Mouse (Mus musculus) ES-CJ7 (cell line): ENCODE results near the gene Rab3gap1.

ENCODE experiments used
- DNase-seq: peaks from one replicate; pipeline ENCODE4 v3.0.0; 2011; ENCODE audit warnings: low read depth, low spot score

Gene Rab3gap1

DNA sequence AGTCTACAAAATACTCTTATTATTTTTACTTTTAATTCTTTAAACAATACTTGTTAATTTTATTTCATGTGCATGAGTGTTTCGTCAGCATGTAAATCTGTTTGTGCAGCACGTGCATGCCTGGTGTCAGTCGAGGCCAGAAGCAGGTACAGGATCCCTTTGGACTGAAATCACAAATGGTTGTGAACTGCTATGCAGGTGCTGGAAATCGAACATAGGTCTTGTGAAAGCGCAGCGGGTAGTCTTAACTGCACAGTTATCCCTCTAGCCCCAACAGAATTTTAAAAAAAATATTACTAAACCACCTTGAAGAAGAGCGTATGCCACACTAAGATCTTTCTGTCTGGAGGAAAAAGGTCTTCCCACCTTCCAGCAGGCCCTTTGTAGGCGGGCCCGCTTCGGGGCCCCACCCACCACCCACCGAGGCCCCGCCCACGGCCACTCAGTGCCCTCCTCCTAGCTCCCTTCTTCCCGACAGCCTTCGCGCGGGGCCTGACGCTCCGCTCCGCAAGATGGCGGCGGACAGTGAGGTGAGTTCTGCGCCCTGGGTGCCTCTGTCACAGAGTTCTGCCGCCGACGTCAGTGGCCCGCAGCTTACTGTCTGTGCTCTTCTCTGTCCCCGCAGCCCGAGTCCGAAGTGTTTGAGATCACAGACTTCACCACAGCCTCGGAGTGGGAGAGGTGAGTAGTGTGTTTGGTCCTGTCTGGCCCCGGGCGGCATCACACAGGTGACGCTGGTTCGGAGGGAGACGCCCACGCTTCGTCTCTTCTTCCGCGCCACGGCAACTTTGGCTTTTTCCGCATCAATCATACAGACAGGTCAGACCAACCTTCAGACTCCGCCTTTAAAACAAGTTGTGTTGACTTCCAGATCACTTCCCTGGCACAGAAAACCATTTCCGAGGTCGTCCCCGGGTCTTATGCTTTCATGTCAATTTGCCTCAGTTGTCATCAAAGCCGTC is at the start of gene Rab3gap1:
Gene Rab3gap1 (plus strand): TSS at position 474 of the 962 bp plus-strand sequence.
- DNase-seq: peak; percentile 92

- peak; percentile 73 for DNase-seq
These were observed 41.2 kb upstream of the Rab3gap1 start for GRCm38 (mm10) chr1:127827325-127827724.

DNA sequence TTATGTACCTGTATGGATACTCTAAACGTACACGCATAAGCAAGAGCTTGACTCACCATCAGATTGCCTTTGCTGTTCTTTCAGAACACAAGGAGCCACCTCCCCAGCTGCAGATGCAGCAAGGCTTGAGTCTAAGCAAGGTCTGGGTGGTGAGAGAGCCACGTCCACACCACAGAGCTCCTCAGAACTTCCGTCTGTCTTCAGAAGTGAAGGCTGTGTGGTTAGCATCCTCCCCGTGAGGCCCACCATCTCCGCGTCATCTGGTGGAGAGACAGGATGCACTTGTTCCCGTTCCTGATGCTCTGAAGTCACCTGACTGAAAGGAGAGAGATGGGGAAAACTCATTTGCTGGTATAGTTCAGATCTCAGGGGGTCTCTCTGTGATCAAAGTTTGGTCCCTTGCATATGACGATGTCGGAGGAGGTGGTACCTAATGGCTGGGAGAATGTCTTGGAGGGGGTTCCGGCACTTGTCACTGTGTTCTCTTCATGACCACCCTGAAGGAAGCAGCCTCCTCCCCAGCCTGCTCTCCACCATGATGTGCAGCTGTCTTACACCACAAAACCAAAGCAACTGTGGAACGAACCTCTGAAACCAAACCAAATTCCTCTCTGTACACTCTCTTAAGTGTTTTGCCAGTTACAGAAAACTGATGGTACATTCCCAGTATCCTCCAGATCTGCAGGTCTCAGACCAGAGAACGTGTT is 38.2 kb upstream of the Rab3gap1 start:
- no peak for DNase-seq

DNA sequence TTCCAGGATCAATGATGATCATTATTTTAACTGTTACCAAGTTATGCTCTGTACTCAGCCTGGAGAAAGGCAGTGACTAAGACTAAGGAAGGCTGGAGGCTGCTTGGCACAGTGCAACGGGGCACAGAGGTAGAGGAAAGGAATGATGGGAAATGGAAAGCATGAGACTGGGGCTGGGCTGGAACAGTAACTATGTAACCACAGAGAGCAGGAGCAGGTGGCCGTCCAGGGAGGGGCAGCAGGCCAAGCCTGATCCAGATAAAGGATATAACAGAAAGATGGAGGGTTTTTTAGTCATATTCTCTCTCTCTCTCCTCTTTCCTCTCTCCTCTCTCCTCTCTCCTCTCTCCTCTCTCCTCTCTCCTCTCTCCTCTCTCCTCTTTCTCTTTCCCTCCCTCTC is 34.9 kb upstream of the Rab3gap1 start:
- DNase-seq: no peak

- no peak for DNase-seq
These were observed 34.4 kb upstream of the Rab3gap1 start for GRCm38 (mm10) chr1:127834202-127834601.

- DNase-seq: no peak
These were observed 32.0 kb upstream of the Rab3gap1 start for GRCm38 (mm10) chr1:127836619-127837018.

- no peak for DNase-seq
These were observed 30.0 kb upstream of the Rab3gap1 start for GRCm38 (mm10) chr1:127838602-127839001.

DNA sequence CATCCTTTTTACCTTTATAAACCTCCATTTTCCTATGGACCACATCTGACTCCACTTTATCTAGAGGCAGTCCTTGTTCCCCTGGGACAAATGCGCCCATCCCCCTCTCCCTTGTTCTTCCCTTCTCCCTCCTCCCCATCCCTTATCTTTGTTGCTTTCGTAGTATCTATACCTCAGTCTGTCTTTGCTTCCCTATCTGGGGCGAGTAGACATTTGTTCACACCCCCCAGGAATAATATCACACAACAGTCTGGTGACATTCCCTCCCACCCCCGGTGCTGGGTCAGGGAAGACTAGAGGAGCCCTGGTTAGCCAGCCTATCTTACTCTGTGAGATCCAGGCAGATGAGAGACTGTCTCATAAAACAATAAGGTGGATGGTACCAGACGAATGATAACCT is 23.1 kb upstream of the Rab3gap1 start:
- DNase-seq: no peak

DNA sequence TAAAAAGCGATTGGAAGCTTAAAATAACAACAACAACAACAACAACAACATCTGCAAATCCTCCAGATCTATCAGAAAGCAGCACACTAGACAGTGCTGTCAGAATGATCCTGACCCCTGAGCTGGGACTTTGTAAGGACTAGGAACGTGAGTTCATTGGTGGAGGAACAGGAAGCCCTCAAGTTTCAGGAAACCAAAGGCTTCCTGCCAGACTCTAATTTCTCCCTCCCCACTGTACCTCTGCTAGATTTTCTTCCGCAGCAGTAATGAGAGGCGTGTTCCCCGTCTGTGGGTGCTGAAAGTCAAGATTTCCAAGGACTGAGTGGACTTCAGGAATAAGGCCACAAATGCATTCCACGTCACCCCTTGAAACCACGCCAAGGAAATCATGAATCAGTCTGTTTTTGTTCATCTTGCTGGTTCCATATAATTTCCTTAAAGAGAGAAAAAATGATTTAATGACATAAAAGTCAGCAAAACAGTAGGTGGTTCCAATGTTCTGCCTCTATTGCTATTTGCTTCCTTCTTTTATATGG is 18.4 kb upstream of the Rab3gap1 start:
- no peak for DNase-seq

DNA sequence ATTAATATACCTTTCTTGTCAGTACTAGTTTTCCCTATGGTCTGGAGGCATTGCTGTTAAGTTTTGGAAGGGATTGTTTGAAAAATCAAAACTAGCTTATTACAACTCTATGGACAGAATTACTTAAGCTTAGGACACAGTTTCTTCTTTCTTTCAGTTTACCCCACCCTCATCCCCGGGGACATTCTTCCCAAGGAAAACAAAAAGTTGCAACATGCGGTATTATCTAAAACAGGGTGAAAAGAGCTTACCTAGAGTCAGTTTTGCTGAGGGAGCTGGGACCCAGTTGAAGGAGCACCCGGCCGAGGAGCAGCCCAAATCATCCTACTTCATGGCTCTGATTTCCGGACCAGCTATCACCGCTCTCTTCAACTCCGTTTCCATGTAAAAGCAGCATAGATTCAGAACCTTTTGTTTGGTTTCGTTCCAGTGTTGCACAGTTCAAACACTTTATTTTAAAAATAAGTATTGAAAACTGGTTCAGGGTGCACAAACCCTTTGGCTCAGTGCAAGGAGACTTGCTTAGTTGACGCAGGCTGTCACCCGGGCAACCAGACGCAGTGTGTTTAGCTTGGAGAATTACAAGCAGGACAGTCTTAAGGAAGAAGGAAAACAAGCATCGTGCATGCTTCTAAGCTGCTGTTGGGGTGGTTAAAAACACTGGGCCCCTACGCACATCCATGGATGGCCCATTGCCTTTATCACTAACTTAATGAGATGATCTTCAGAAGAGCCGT is 13.9 kb upstream of the Rab3gap1 start, which contains the start of gene Map3k19:
Gene Map3k19 (minus strand): TSS at position 546 of the 737 bp plus-strand sequence.
- DNase-seq: no peak

DNA sequence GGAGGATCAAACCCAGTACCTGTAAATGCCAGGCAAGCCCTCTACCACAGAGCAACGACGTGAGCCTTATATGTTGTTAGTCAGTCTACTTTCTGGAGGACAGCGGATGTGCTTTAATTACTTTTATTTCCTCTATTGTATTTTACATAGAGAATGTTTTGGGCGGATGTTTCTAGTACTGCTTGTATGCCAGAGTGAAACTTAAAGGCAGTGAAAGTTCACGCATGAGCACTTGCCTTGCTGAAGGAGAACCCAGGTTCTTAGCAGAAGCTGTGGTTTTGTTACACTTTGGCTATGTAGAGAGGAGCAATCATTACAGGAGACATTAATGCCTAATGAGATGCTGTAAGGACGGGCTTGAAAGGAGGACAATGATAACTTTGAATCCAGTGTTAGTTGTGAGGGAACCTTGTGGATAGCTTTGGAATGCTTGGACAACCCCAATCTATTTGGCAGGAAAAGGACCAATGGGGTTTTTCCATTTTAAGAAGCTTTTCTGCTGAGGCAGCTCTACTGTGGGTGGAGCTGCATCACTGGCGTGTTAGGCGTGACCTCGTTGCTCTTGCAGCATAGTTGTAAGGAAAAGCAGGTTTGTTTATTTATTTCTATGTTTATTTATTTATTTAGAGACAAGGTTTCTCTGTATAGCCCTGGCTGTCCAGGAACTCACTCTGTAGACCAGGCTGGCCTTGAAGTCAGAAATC is 9.5 kb upstream of the Rab3gap1 start:
- no peak for DNase-seq

GRCm38 (mm10) chr1:127859799-127860400 is 8.7 kb upstream of the Rab3gap1 start:
- DNase-seq: no peak

DNA sequence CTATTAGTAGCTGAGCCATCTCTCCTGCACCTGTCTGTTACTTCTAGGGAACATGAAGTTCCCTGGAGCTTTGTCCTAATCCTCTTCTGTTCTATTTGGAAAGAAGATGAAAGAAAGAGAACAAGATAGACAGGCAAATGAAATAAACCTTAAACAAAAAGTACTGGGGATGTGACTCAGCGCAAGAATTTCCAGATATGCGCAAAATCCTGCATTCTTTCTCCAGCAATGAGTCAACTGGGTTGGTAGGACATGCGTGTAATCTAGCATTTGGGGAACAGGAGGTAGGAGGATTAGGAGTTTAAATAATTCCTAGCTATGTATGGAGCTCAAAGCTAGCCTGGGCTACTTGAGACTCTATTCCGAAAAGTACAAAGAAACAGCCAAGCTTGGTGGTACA is 8.1 kb upstream of the Rab3gap1 start:
- DNase-seq: no peak

DNA sequence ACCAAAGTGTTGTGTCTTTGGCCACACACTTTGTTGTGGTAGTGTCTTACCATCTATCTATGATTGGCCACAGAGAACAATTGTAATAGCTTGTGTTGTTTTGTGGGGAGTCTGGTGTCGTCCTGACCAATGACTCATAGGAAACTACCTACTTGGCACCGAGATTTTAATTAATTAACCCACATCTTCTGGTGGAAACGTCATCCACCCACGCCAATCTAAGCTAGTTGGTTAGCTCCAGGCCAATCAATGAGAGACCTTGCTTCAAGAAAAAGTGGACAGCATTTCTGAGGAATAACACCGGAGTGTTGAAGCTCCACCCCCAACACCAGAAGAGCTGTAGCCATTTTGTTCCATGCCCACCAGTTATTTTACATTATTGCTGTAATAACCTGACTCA is 6.7 kb upstream of the Rab3gap1 start:
- DNase-seq: no peak

DNA sequence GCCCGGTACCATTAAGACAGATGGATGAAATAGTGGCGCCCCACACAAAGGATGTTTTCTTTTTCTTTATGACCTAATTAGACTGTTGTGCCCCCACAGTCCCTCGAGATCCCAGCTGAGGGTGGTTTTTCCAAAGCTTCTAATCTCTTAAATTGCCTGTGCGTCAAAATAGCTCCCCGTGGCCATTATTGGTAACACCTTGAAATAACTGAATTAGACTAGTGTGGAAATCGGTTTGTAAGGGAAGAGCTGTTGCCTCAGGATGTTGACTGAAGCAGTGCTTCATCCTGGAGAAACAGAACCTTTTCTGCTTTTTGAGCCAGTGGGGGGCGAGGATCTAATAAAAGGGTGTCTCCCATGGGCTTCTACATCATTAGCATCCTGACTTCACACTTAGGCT is 4.8 kb upstream of the Rab3gap1 start:
- no peak for DNase-seq

GRCm38 (mm10) chr1:127869276-127869675 is 703 bp downstream of the Rab3gap1 start:
- no peak for DNase-seq

GRCm38 (mm10) chr1:127899401-127899800 is 30.8 kb downstream of the Rab3gap1 start:
- DNase-seq: no peak

GRCm38 (mm10) chr1:127904774-127905385 is 36.3 kb downstream of the Rab3gap1 start:
- peak; percentile 76 for DNase-seq

- DNase-seq: no peak
These were observed 44.5 kb downstream of the Rab3gap1 start for GRCm38 (mm10) chr1:127913116-127913515.

DNA sequence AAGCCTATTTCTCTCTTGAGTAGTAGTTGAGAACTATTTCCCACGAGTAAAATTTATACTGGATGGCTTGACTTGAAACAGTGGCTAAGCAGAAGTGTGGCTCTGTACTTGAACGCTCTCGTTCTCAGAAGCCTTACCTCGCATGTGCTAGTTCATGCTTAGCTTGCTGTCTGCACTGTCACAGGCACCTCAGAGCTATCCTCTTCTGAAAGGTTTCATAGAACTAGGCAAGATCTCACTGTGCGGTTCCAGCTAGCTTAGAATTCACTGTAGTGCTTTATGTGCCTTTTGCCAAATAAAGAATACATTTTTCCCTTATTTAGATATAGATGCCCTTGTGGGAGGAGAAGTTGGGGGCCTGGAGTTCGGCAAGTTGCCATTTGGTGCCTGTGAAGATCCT is 46.7 kb downstream of the Rab3gap1 start:
- no peak for DNase-seq
